Mouse (Mus musculus): Measurements from ENCODE around the gene Lsm2. TPM values are rescaled to one million over a fixed set of nuclear protein-coding genes. Genes with fewer than 3 reads are reported as not detected.
A peak's percentile ranks its signal among the peaks of the same experiment; 100 is the strongest.
"Not testable (repeated sequence)": the region's sequence is repeated elsewhere in the genome, so short reads cannot be mapped to it uniquely, and the experiment has no call there.

The Lsm2 gene
- total RNA-seq, 2 experiments from 2014 or later = 17.3 to 18.0 TPM

GRCm38 (mm10) chr17:35022541-35023060 lies 40.9 kb downstream of the Lsm2 start:
- intact Hi-C loops (cut with DNase I) = no loop called here
- no peak for DNase-seq (ENCODE audit: low spot score in 2 of 2)

- intact Hi-C loops (cut with DNase I) = no loop called here
- DNase-seq (ENCODE audit: low spot score in 2 of 2) = no peak
Measured at GRCm38 (mm10) chr17:35023221-35023620, 41.6 kb downstream of the Lsm2 start.

GRCm38 (mm10) chr17:35023756-35024155 lies 42.1 kb downstream of the Lsm2 start:
- intact Hi-C loops (cut with DNase I) = no loop called here
- DNase-seq (ENCODE audit: low spot score in 2 of 2) = no peak

- DNase-seq (ENCODE audit: low spot score in 2 of 2) = no peak
- intact Hi-C loops (cut with DNase I) = no loop called here
Measured at GRCm38 (mm10) chr17:35024261-35024660, 42.6 kb downstream of the Lsm2 start.

GRCm38 (mm10) chr17:35024691-35025488 lies 43.2 kb downstream of the Lsm2 start:
- DNase-seq (ENCODE audit: low spot score in 2 of 2) = no peak
- intact Hi-C loops (cut with DNase I) = no loop called here

GRCm38 (mm10) chr17:35026206-35026605 lies 44.5 kb downstream of the Lsm2 start:
- no peak for DNase-seq (ENCODE audit: low spot score in 2 of 2)
- intact Hi-C loops (cut with DNase I) = no loop called here

GRCm38 (mm10) chr17:35027277-35028068 lies 45.8 kb downstream of the Lsm2 start, which contains the start of gene Sapcd1:
TSS of gene Sapcd1 (minus strand) at chr17:35028016.
- DNase-seq (ENCODE audit: low spot score in 2 of 2) = peak in 1 of 2 experiments; percentile 43
- intact Hi-C loops (cut with DNase I) = no loop called here

GRCm38 (mm10) chr17:35028315-35028714 lies 46.7 kb downstream of the Lsm2 start:
- intact Hi-C loops (cut with DNase I) = no loop called here
- no peak for DNase-seq (ENCODE audit: low spot score in 2 of 2)

- DNase-seq (ENCODE audit: low spot score in 2 of 2) = no peak
- intact Hi-C loops (cut with DNase I) = no loop called here
Measured at GRCm38 (mm10) chr17:35029691-35030532, 48.2 kb downstream of the Lsm2 start.

- intact Hi-C loops (cut with DNase I) = no loop called here
- DNase-seq (ENCODE audit: low spot score in 2 of 2) = no peak
Measured at GRCm38 (mm10) chr17:35031272-35031671, 49.6 kb downstream of the Lsm2 start.

- DNase-seq (ENCODE audit: low spot score in 2 of 2) = no peak
- intact Hi-C loops (cut with DNase I) = no loop called here
Measured at GRCm38 (mm10) chr17:35031880-35032279, 50.2 kb downstream of the Lsm2 start.

GRCm38 (mm10) chr17:35032323-35032870 lies 50.7 kb downstream of the Lsm2 start:
- intact Hi-C loops (cut with DNase I) = no loop called here
- DNase-seq (ENCODE audit: low spot score in 2 of 2) = no peak

GRCm38 (mm10) chr17:35033703-35034102 lies 52.0 kb downstream of the Lsm2 start:
- DNase-seq (ENCODE audit: low spot score in 2 of 2); intact Hi-C loops (cut with DNase I): not testable (repeated sequence)

- DNase-seq (ENCODE audit: low spot score in 2 of 2) = no peak
- intact Hi-C loops (cut with DNase I) = no loop called here
Measured at GRCm38 (mm10) chr17:35034896-35035295, 53.2 kb downstream of the Lsm2 start.

Other genes starting within 250 kb of the Lsm2 start
- 10 to 100 TPM in 1 of 2 experiments, 1 to 10 TPM in 1; 7.6 to 10.3 TPM for gene C4b, start 238.0 kb upstream of the Lsm2 start, total RNA-seq (2021)
- gene Cyp21a1, start 177.3 kb upstream of the Lsm2 start, total RNA-seq (2021) = not detected
- 10 to 100 TPM; 52.2 to 57.6 TPM for gene Stk19, start 144.9 kb upstream of the Lsm2 start, total RNA-seq (2021)
- 10 to 100 TPM; 35.9 to 37.1 TPM for gene Dxo, start 144.8 kb upstream of the Lsm2 start, total RNA-seq (2021)
- 10 to 100 TPM; 64.0 to 65.9 TPM for gene Skiv2l, start 131.7 kb upstream of the Lsm2 start, total RNA-seq (2021)
- 10 to 100 TPM; 30.9 to 37.9 TPM for gene Nelfe, start 131.5 kb upstream of the Lsm2 start, total RNA-seq (2021)
- under 1 TPM in 1 of 2 experiments, not detected in 1; 0.30 TPM for gene Cfb, start 119.3 kb upstream of the Lsm2 start, total RNA-seq (2021)
- 1 to 10 TPM; 6.9 to 7.3 TPM for gene Zbtb12, start 102.4 kb upstream of the Lsm2 start, total RNA-seq (2021)
- not detected for gene Gm20547, start 99.8 kb upstream of the Lsm2 start, total RNA-seq (2021)
- 1 to 10 TPM; 1.5 to 3.6 TPM for gene C2, start 83.6 kb upstream of the Lsm2 start, total RNA-seq (2021)
- 100 to 1,000 TPM; 166 to 167 TPM for gene Ehmt2, start 83.4 kb upstream of the Lsm2 start, total RNA-seq (2021)
- gene Slc44a4, start 67.4 kb upstream of the Lsm2 start, total RNA-seq (2021) = under 1 TPM; 0.55 to 0.66 TPM
- 10 to 100 TPM; 42.9 to 44.0 TPM for gene Neu1, start 50.6 kb upstream of the Lsm2 start, total RNA-seq (2021)
- gene Hspa1b, start 22.6 kb upstream of the Lsm2 start, total RNA-seq (2021) = 10 to 100 TPM in 1 of 2 experiments, 1 to 10 TPM in 1; 9.9 to 15.0 TPM
- gene Gm20481, start 11.9 kb upstream of the Lsm2 start, total RNA-seq (2021) = not detected
- gene Hspa1a, start 9.7 kb upstream of the Lsm2 start, total RNA-seq (2021) = 10 to 100 TPM; 10.8 to 12.6 TPM
- gene Hspa1l, start 9.2 kb upstream of the Lsm2 start, total RNA-seq (2021) = under 1 TPM; 0.27 to 0.34 TPM
- gene Vars, start 19.1 kb downstream of the Lsm2 start, total RNA-seq (2021) = 10 to 100 TPM; 38.0 to 44.7 TPM
- under 1 TPM; 0.30 to 0.37 TPM for gene Vwa7, start 34.7 kb downstream of the Lsm2 start, total RNA-seq (2021)
- under 1 TPM; 0.60 to 0.83 TPM for gene Sapcd1, start 46.2 kb downstream of the Lsm2 start, total RNA-seq (2021)
- under 1 TPM; 0.76 to 0.96 TPM for gene Msh5, start 64.9 kb downstream of the Lsm2 start, total RNA-seq (2021)
- 10 to 100 TPM in 1 of 2 experiments, 1 to 10 TPM in 1; 9.9 to 11.6 TPM for gene Clic1, start 68.1 kb downstream of the Lsm2 start, total RNA-seq (2021)
- 10 to 100 TPM; 12.1 to 12.5 TPM for gene Ddah2, start 77.2 kb downstream of the Lsm2 start, total RNA-seq (2021)
- gene Ly6g6c, start 83.5 kb downstream of the Lsm2 start, total RNA-seq (2021) = not detected
- gene Mpig6b, start 84.3 kb downstream of the Lsm2 start, total RNA-seq (2021) = not detected
- gene Ly6g6e, start 95.0 kb downstream of the Lsm2 start, total RNA-seq (2021) = 1 to 10 TPM; 2.4 to 2.7 TPM
- gene Ly6g6d, start 96.2 kb downstream of the Lsm2 start, total RNA-seq (2021) = 1 to 10 TPM in 1 of 2 experiments, under 1 TPM in 1; 0.69 to 1.9 TPM
- gene Ly6g6f, start 103.7 kb downstream of the Lsm2 start, total RNA-seq (2021) = not detected
- 100 to 1,000 TPM; 107 to 109 TPM for gene Abhd16a, start 107.4 kb downstream of the Lsm2 start, total RNA-seq (2021)
- gene Ly6g5c, start 126.4 kb downstream of the Lsm2 start, total RNA-seq (2021) = not detected
- gene Ly6g5b, start 133.6 kb downstream of the Lsm2 start, total RNA-seq (2021) = under 1 TPM; 0.69 to 0.94 TPM
- 10 to 100 TPM; 13.1 to 15.2 TPM for gene Gpank1, start 139.6 kb downstream of the Lsm2 start, total RNA-seq (2021)
- 100 to 1,000 TPM; 183 to 185 TPM for gene Csnk2b, start 140.2 kb downstream of the Lsm2 start, total RNA-seq (2021)
- gene D17H6S53E, start 144.5 kb downstream of the Lsm2 start, total RNA-seq (2021) = 10 to 100 TPM; 24.1 to 29.8 TPM
- gene Apom, start 150.2 kb downstream of the Lsm2 start, total RNA-seq (2021) = not detected
- 100 to 1,000 TPM; 286 to 292 TPM for gene Bag6, start 153.3 kb downstream of the Lsm2 start, total RNA-seq (2021)
- 100 to 1,000 TPM; 268 to 285 TPM for gene Prrc2a, start 183.0 kb downstream of the Lsm2 start, total RNA-seq (2021)
- 10 to 100 TPM; 10.8 to 11.1 TPM for gene Aif1, start 194.2 kb downstream of the Lsm2 start, total RNA-seq (2021)
- gene Lst1, start 206.6 kb downstream of the Lsm2 start, total RNA-seq (2021) = 10 to 100 TPM in 1 of 2 experiments, 1 to 10 TPM in 1; 6.1 to 10.1 TPM
- under 1 TPM; 0.64 to 0.99 TPM for gene Ltb, start 212.6 kb downstream of the Lsm2 start, total RNA-seq (2021)
- gene Tnf, start 220.1 kb downstream of the Lsm2 start, total RNA-seq (2021) = not detected
- under 1 TPM; 0.34 to 0.39 TPM for gene Lta, start 223.5 kb downstream of the Lsm2 start, total RNA-seq (2021)
- not detected for gene Gm16181, start 239.0 kb downstream of the Lsm2 start, total RNA-seq (2021)

Data from left cerebral cortex, postnatal 25 days (tissue).